Mouse (Mus musculus): ENCODE measurements around the gene Bglap2.
"Not testable (repeated sequence)": the region's sequence is repeated elsewhere in the genome, so short reads cannot be mapped to it uniquely, and the experiment has no call there.

GRCm38 (mm10) chr3:88381389-88382315 is 3.2 kb upstream of the Bglap2 start:
- TF ChIP-seq FLI1 (IDR thresholded peaks at IDR 0.05; ENCODE audit: low read length); GATA1 (IDR thresholded peaks at IDR 0.05; ENCODE audit: borderline replicate concordance, low read length): not testable (repeated sequence)
